Mouse (Mus musculus) erythroblast, adult 5-6 weeks (primary cell): ENCODE measurements around the gene Cebpa. TPM values are rescaled to one million over a fixed set of nuclear protein-coding genes. Genes with fewer than 3 reads are reported as not detected.

ENCODE experiments used
- ATAC-seq: replicated peaks from 2 replicates; pipeline ENCODE4 v1.8.0; 2016; ENCODE audit warnings: moderate number of reproducible peaks, mild to moderate bottlenecking, moderate TSS enrichment, inconsistent platforms; ENCODE audit not compliant: poor library complexity, low FRiP score, severe bottlenecking
- total RNA-seq, 2 experiments: library from RNA; stranded (forward) in 1 of 2; stranded (reverse) in 1 of 2; fragments of 150-400 nt in 1 of 2; fragments of 200-764, 138-1000 nt in 1 of 2; gene quantifications; 2 replicates each; pipeline versions ENCODE4 v1.2.3 to v1.2.4; 2015 to 2017; ENCODE audit warnings: low replicate concordance in 2 of 2

The Cebpa gene
- total RNA-seq (2015; ENCODE audit: low replicate concordance) (11.5 and 20.9 TPM in 2 replicates), total RNA-seq (2017; ENCODE audit: low replicate concordance) (3.5 and 5.7 TPM in 2 replicates)

GRCm38 (mm10) chr7:35118841-35119413 lies at the start of gene Cebpa:
Gene Cebpa, plus strand, starts transcription at chr7:35119293.
- no peak for ATAC-seq

- no peak for ATAC-seq
Observed at GRCm38 (mm10) chr7:35076645-35077044, 42.4 kb upstream of the Cebpa start.

- ATAC-seq: no peak
Observed at GRCm38 (mm10) chr7:35080843-35081338, 38.2 kb upstream of the Cebpa start.

GRCm38 (mm10) chr7:35081406-35082104 lies 37.5 kb upstream of the Cebpa start:
- no peak for ATAC-seq

GRCm38 (mm10) chr7:35084565-35085360 lies 34.3 kb upstream of the Cebpa start:
- no peak for ATAC-seq

GRCm38 (mm10) chr7:35086271-35086861 lies 32.7 kb upstream of the Cebpa start:
- no peak for ATAC-seq

GRCm38 (mm10) chr7:35090550-35090949 lies 28.5 kb upstream of the Cebpa start:
- no peak for ATAC-seq

- no peak for ATAC-seq
Observed at GRCm38 (mm10) chr7:35094975-35095678, 24.0 kb upstream of the Cebpa start.

- ATAC-seq: no peak
Observed at GRCm38 (mm10) chr7:35098777-35099176, 20.3 kb upstream of the Cebpa start.

- ATAC-seq: no peak
Observed at GRCm38 (mm10) chr7:35099528-35099927, 19.6 kb upstream of the Cebpa start.

GRCm38 (mm10) chr7:35106614-35107013 lies 12.5 kb upstream of the Cebpa start:
- ATAC-seq: no peak

- no peak for ATAC-seq
Observed at GRCm38 (mm10) chr7:35107630-35108029, 11.5 kb upstream of the Cebpa start.

- ATAC-seq: no peak
Observed at GRCm38 (mm10) chr7:35108046-35108445, 11.0 kb upstream of the Cebpa start.

- no peak for ATAC-seq
Observed at GRCm38 (mm10) chr7:35108663-35109062, 10.4 kb upstream of the Cebpa start.

- ATAC-seq: no peak
Observed at GRCm38 (mm10) chr7:35113136-35113535, 6.0 kb upstream of the Cebpa start.

- no peak for ATAC-seq
Observed at GRCm38 (mm10) chr7:35113721-35114120, 5.4 kb upstream of the Cebpa start.

GRCm38 (mm10) chr7:35116524-35116923 lies 2.6 kb upstream of the Cebpa start:
- no peak for ATAC-seq

- ATAC-seq: no peak
Observed at GRCm38 (mm10) chr7:35117052-35117451, 2.0 kb upstream of the Cebpa start.

GRCm38 (mm10) chr7:35117761-35118098 lies 1.4 kb upstream of the Cebpa start:
- ATAC-seq: no peak
